Mouse (Mus musculus) thymus, adult 2 months (tissue): ENCODE data around the gene Srgap3. TPM values are rescaled to one million over a fixed set of nuclear protein-coding genes. Genes with fewer than 3 reads are reported as not detected.

Source experiments
- DNase-seq: peaks from one replicate; pipeline ENCODE4 v3.0.0; 2021
- H3K27ac ChIP-seq: fragments of 200-500 bp; 2 replicates; pipeline ENCODE4 v1.5.1; 2012; ENCODE audit warnings: low read length, control low read depth; ENCODE audit not compliant: control insufficient read depth, insufficient read depth
- H3K27me3 ChIP-seq: fragments of 200-500 bp; 2 replicates; pipeline ENCODE4 v1.6.1; 2012; ENCODE audit warnings: mild to moderate bottlenecking, low read length, moderate library complexity, mixed read lengths; ENCODE audit not compliant: control insufficient read depth, insufficient read depth
- H3K36me3 ChIP-seq: fragments of 200-500 bp; 2 replicates; pipeline ENCODE4 v1.6.1; 2012; ENCODE audit warnings: mild to moderate bottlenecking, low read length, moderate library complexity; ENCODE audit not compliant: control insufficient read depth, insufficient read depth
- H3K4me1 ChIP-seq: fragments of 200-500 bp; replicated peaks from 2 replicates; pipeline ENCODE4 v1.6.1; 2012; ENCODE audit warnings: low read length; ENCODE audit not compliant: control insufficient read depth, insufficient read depth
- H3K4me3 ChIP-seq: fragments of 200-500 bp; 2 replicates; pipeline ENCODE4 v1.5.1; 2012; ENCODE audit warnings: mild to moderate bottlenecking, low read length, control low read depth, moderate library complexity; ENCODE audit not compliant: control insufficient read depth, insufficient read depth
- CTCF ChIP-seq: fragments of 200-500 bp; IDR thresholded peaks from 2 replicates; pipeline ENCODE4 v1.5.1; 2012; ENCODE audit warnings: mild to moderate bottlenecking, control low read depth, low read length, moderate library complexity, borderline replicate concordance; ENCODE audit not compliant: control insufficient read depth, poor library complexity, insufficient read depth; ENCODE audit errors: extremely low read depth
- POLR2A ChIP-seq: fragments of 200-500 bp; IDR thresholded peaks from 2 replicates; pipeline ENCODE4 v1.6.1; 2012; ENCODE audit warnings: mild to moderate bottlenecking, low read length, control low read depth, moderate library complexity; ENCODE audit not compliant: control insufficient read depth, poor library complexity, insufficient read depth; ENCODE audit errors: extremely low read depth
- WGBS: fragments of 180-500 bp; shearing (Covaris S2); methylation state at CpG from one replicate; pipeline ENCODE4 v1.1.7; 2018; 5-methylcytosine and 5-hydroxymethylcytosine counted together
- polyA plus RNA-seq: library from polyadenylated mRNA; depleted of rRNA; stranded (reverse); fragments of >200 nt; gene quantifications from 2 replicates; pipeline ENCODE4 v1.2.3, GENCODE M21; 2012

The Srgap3 gene
- polyA plus RNA-seq, 1 experiment: 3.8 TPM

GRCm38 (mm10) chr6:112879154-112879553 lies 67.9 kb downstream of the Srgap3 start:
- Histone ChIP-seq H3K4me3 (no peak overlapping the region), H3K27ac (no peak overlapping the region), H3K27me3 (no peaks in the 10 kb centered on the region), H3K36me3 (no peaks in the 10 kb centered on the region), H3K4me1 (no peaks in the 10 kb centered on the region)
- TF ChIP-seq CTCF: no peak
- TF ChIP-seq POLR2A: no peak
- 85% methylated on average over 5 of the region's 5 CpGs for WGBS
- no peak for DNase-seq

GRCm38 (mm10) chr6:112873089-112873835 lies 73.8 kb downstream of the Srgap3 start:
- DNase-seq: no peak
- Histone ChIP-seq H3K36me3 (no peaks in the 10 kb centered on the region), H3K27ac (no peak overlapping the region), H3K4me3 (no peak overlapping the region), H3K4me1 (no peaks in the 10 kb centered on the region), H3K27me3 (no peaks in the 10 kb centered on the region)
- TF ChIP-seq POLR2A (no peak), CTCF (no peak)
- 97% methylated on average over 9 of the region's 9 CpGs for WGBS

GRCm38 (mm10) chr6:112871241-112871780 lies 75.8 kb downstream of the Srgap3 start:
- TF ChIP-seq CTCF (no peak), POLR2A (no peak)
- no peaks in the 10 kb centered on the region for H3K27me3 ChIP-seq
- H3K27ac ChIP-seq: no peak overlapping the region
- DNase-seq: no peak
- no peak overlapping the region for H3K4me3 ChIP-seq
- 91% methylated on average over 7 of the region's 7 CpGs for WGBS
- H3K36me3 ChIP-seq: no peaks in the 10 kb centered on the region
- no peaks in the 10 kb centered on the region for H3K4me1 ChIP-seq

DNA sequence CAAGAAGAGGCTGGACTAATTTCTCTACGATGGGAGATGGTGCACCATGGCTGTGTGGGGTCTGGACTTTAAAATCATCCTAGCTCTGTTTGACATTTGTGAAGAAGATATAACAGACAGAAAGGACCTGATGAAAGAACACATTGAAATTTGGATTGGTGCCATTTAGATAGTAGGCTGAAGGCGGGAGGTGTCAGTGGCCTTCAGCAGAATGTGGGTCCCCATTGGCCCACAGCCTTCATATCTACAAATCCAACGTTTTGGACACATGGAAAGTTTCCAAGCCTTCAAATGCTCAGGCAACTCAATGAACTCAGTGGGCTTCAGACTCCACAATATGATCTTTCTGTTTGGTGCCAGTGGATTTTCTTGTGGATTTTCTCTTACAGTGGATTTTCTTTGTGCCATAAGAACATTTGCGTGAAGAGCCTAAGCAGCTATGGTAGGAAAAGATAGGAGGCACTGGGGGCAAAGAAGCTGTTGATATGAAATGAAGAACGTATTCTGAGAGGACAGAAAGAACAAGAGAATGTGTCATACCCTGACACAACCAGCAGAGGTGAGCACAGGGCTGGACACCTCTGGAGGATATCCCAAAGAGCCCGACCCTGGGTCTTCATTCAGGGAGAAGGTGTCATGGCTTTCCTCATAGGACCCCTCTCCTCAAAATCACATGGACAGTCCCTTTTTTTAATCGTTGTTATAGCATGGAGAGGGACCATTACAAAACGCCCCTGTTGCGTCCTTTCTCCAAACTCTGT lies 78.7 kb downstream of the Srgap3 start:
- TF ChIP-seq CTCF (no peak), POLR2A (no peak)
- DNase-seq: no peak
- no peaks in the 10 kb centered on the region for H3K4me1 ChIP-seq
- no peak overlapping the region for H3K27ac ChIP-seq
- WGBS: 92% methylated on average over 9 of the region's 9 CpGs
- H3K4me3 ChIP-seq: no peak overlapping the region
- H3K36me3 ChIP-seq: no peaks in the 10 kb centered on the region
- H3K27me3 ChIP-seq: no peaks in the 10 kb centered on the region

- WGBS: 93% methylated on average over 4 of the region's 4 CpGs
- Histone ChIP-seq H3K36me3 (no peaks in the 10 kb centered on the region), H3K27me3 (no peaks in the 10 kb centered on the region), H3K4me3 (no peak overlapping the region), H3K4me1 (peaks cover 13% of the 10 kb centered on the region), H3K27ac (no peak overlapping the region)
- TF ChIP-seq POLR2A: no peak
- TF ChIP-seq CTCF: no peak
- no peak for DNase-seq
Measured at GRCm38 (mm10) chr6:112866096-112866495, 81.0 kb downstream of the Srgap3 start.

- H3K27ac ChIP-seq: no peak overlapping the region
- whole genome bisulfite sequencing: 77% methylated on average over 6 of the region's 6 CpGs
- peaks cover 13% of the 10 kb centered on the region for H3K4me1 ChIP-seq
- no peaks in the 10 kb centered on the region for H3K27me3 ChIP-seq
- H3K4me3 ChIP-seq: no peak overlapping the region
- no peak for TF ChIP-seq POLR2A
- TF ChIP-seq CTCF: no peak
- no peaks in the 10 kb centered on the region for H3K36me3 ChIP-seq
- no peak for DNase-seq
Measured at GRCm38 (mm10) chr6:112865021-112865531, 82.0 kb downstream of the Srgap3 start.
